Mouse (Mus musculus) limb, embryonic 14.5 days (tissue): ENCODE results near the gene Ptpn3. TPM values are rescaled to one million over a fixed set of nuclear protein-coding genes. Genes with fewer than 3 reads are reported as not detected.

ENCODE experiments used
- ATAC-seq: fragments of 200-750 bp; cut with Nextera tagmentation; 2 replicates; pipeline ENCODE4 v1.8.0; 2017; ENCODE audit warnings: low read depth, moderate number of reproducible peaks, moderate TSS enrichment; ENCODE audit not compliant: low FRiP score
- DNase-seq: peaks from one replicate; pipeline ENCODE4 v3.0.0-alpha.2; 2015; ENCODE audit warnings: low spot score
- H3K27ac ChIP-seq: fragments of 300-500 bp; sonication (generic); replicated peaks from 2 replicates; pipeline ENCODE4 v1.5.1; 2014; ENCODE audit warnings: low read depth, mild to moderate bottlenecking, low read length, moderate library complexity, mixed read lengths
- H3K27me3 ChIP-seq: fragments of 300-500 bp; sonication (generic); 2 replicates; pipeline ENCODE4 v1.6.1; 2014; ENCODE audit warnings: low read length, mixed read lengths; ENCODE audit not compliant: control insufficient read depth, insufficient read depth
- H3K36me3 ChIP-seq: fragments of 300-500 bp; sonication (generic); 2 replicates; pipeline ENCODE4 v1.6.1; 2014; ENCODE audit warnings: mild to moderate bottlenecking, low read length, moderate library complexity, mixed read lengths; ENCODE audit not compliant: control insufficient read depth, insufficient read depth
- H3K4me1 ChIP-seq: fragments of 300-500 bp; sonication (generic); 2 replicates; pipeline ENCODE4 v1.6.1; 2014; ENCODE audit warnings: antibody characterized with exemption, low read length, mixed read lengths; ENCODE audit not compliant: control insufficient read depth, insufficient read depth
- H3K4me2 ChIP-seq: fragments of 300-500 bp; sonication (generic); replicated peaks from 2 replicates; pipeline ENCODE4 v1.6.1; 2014; ENCODE audit warnings: low read depth, mild to moderate bottlenecking, low read length, moderate library complexity; ENCODE audit not compliant: severe bottlenecking
- H3K4me3 ChIP-seq: fragments of 300-500 bp; sonication (generic); replicated peaks from 2 replicates; pipeline ENCODE4 v1.5.1; 2014; ENCODE audit warnings: low read length
- H3K9ac ChIP-seq: fragments of 300-500 bp; sonication (generic); 2 replicates; pipeline ENCODE4 v1.6.1; 2014; ENCODE audit warnings: mild to moderate bottlenecking, low read depth, low read length, moderate library complexity; ENCODE audit not compliant: severe bottlenecking
- H3K9me3 ChIP-seq: fragments of 300-500 bp; sonication (generic); 2 replicates; pipeline ENCODE4 v1.6.1; 2016; ENCODE audit warnings: low read length; ENCODE audit not compliant: control insufficient read depth
- POLR2A ChIP-seq: fragments of 200-500 bp; IDR thresholded peaks from 2 replicates; pipeline ENCODE4 v1.8.0; 2012; ENCODE audit warnings: inconsistent platforms, mild to moderate bottlenecking, moderate library complexity, borderline replicate concordance; ENCODE audit not compliant: insufficient read depth, insufficient read length; ENCODE audit errors: extremely low read depth
- WGBS: fragments of 180-500 bp; shearing (Covaris S2); extraction: QIAGEN DNeasy Blood & Tissue Kit; methylation state at CpG from one replicate; pipeline ENCODE4 v1.1.7; 2014; 5-methylcytosine and 5-hydroxymethylcytosine counted together
- polyA plus RNA-seq, 2 experiments: library from polyadenylated mRNA; depleted of rRNA in 1 of 2; stranded (reverse) in 1 of 2; unstranded in 1 of 2; fragments of >200 nt; fragmentation: Nextera tagmentation in 1 of 2; extraction: Ambion mirVana in 1 of 2; gene quantifications; 2 replicates each; pipeline versions ENCODE4 v1.2.1 to v1.2.3; 2012 to 2014

Gene Ptpn3
- polyA plus RNA-seq, 2 experiments, result 3.4 to 4.7 TPM

DNA sequence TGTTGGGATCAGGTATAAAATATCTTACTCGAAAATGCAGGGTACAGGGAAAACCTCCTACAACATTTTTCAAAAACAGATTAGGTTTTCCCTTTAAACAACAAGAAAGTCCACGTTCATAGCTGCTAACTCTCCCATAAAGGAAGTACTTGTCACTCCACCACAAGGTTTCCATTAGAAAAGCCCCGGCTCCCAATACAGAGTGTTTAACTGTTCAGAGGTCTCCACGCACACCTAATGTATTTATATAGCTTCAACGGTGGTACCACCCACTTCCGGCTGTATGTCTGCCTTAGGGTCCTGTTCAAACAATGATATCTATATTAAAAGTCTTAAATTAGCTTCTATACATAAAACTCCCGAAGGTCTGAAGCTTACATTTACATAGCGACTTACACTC lies 39.2 kb downstream of the Ptpn3 start:
- no peak for DNase-seq
- Histone ChIP-seq H3K4me3 (no peak overlapping the region), H3K9ac (no peak overlapping the region), H3K27ac (0 out of 2 replicates have a peak overlapping the region, but pooled peaks have one; percentile 26), H3K4me2 (no peak overlapping the region), H3K9me3 (no peaks in the 10 kb centered on the region), H3K4me1 (peaks cover 32% of the 10 kb centered on the region), H3K36me3 (no peaks in the 10 kb centered on the region), H3K27me3 (no peaks in the 10 kb centered on the region)
- ATAC-seq, result no peak; the same call in 1 of the 2 replicates
- TF ChIP-seq POLR2A, result no peak
- WGBS, result 32% methylated on average over 8 of the region's 8 CpGs

GRCm38 (mm10) chr4:57261813-57262212 lies 39.8 kb downstream of the Ptpn3 start:
- no peak for ATAC-seq
- peak; percentile 23 for DNase-seq
- Histone ChIP-seq H3K4me1 (peaks cover 35% of the 10 kb centered on the region), H3K4me2 (no peak overlapping the region), H3K27me3 (no peaks in the 10 kb centered on the region), H3K9ac (no peak overlapping the region), H3K9me3 (no peaks in the 10 kb centered on the region), H3K27ac (peak overlapping the region; percentile 63; the same call in 1 of the 2 replicates), H3K36me3 (no peaks in the 10 kb centered on the region), H3K4me3 (no peak overlapping the region)
- no peak for TF ChIP-seq POLR2A
- 23% methylated on average over 9 of the region's 9 CpGs for WGBS

DNA sequence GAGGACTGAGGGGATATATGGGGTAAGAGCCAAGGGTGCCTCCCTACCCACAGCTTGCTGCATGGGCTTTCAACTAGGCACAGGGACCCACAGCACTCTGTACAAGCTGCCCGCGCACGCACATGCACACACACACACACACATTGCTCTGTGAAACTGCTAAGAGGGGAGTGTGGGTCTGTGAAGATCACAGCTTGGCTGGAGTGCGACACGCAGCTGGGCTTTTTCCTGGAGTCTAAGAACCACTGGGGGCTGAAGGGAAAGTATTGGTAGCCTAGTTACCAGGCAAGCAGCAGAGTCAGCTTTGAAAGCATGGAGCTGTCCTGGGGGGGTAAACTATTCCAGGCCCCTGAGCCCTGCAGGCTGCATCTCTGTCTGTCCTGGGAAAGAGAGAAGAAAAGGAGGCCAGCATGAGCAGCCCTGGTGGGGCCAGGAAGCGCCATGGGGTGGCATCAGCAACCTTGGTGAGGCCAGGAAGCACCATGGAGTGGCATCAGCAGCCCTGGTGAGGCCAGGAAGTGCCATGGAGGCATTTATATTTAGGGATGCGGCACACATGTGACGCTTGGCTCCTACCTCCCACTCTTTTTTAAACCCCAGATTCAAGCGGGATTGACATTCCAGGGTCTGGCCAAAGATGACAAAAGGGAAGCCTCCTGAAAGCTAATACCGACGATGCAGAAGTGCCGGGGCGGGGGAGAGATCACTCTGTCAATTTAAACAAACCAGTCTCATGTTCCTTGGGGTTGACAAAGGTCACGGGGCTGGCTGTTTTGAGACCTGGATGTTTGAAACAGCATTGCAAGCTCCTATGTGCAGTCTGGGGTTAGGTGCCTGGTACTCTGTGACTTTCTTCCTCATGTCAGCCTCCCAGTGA lies 43.2 kb downstream of the Ptpn3 start:
- WGBS, result 53% methylated on average over 14 of the region's 14 CpGs

DNA sequence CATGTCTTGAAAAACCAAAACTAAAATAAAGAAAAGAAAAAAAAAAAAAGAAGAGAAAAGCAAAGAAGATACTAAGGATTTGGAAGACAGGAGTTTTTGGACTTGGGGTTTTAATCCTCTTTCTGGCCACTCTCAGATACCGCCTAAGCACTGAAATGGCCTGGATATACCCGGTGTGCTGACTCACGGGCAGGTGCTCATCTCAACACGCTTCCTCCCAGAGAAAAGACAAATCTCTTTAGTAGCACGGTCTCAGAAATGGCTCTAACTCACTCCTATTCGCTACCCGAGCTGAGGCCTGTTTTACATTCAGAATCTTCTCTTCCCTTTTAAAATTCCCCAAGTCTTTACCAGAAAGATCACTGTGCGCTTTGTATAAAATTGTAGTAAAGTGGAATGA lies 44.2 kb downstream of the Ptpn3 start:
- no peak for TF ChIP-seq POLR2A
- WGBS, result 67% methylated on average over 8 of the region's 8 CpGs
- Histone ChIP-seq H3K4me1 (peaks cover 24% of the 10 kb centered on the region), H3K27ac (no peak overlapping the region), H3K9me3 (no peaks in the 10 kb centered on the region), H3K36me3 (no peaks in the 10 kb centered on the region), H3K27me3 (no peaks in the 10 kb centered on the region), H3K4me2 (no peak overlapping the region), H3K4me3 (no peak overlapping the region), H3K9ac (no peak overlapping the region)
- DNase-seq (no peak), ATAC-seq (no peak)

More for the DNA sequence above, 43.2 kb downstream of the Ptpn3 start:
- Histone ChIP-seq H3K9ac (no peak overlapping the region), H3K9me3 (no peaks in the 10 kb centered on the region), H3K27me3 (no peaks in the 10 kb centered on the region), H3K36me3 (no peaks in the 10 kb centered on the region), H3K27ac (no peak overlapping the region), H3K4me2 (no peak overlapping the region), H3K4me1 (peaks cover 34% of the 10 kb centered on the region), H3K4me3 (no peak overlapping the region)
- ATAC-seq, result no peak
- DNase-seq, result no peak
- no peak for TF ChIP-seq POLR2A

- Histone ChIP-seq H3K4me2 (no peak overlapping the region), H3K9me3 (no peaks in the 10 kb centered on the region), H3K27me3 (no peaks in the 10 kb centered on the region), H3K27ac (no peak overlapping the region), H3K36me3 (no peaks in the 10 kb centered on the region), H3K4me1 (peaks cover 18% of the 10 kb centered on the region), H3K9ac (no peak overlapping the region), H3K4me3 (no peak overlapping the region)
- WGBS, result 57% methylated on average over 4 of the region's 4 CpGs
- TF ChIP-seq POLR2A, result no peak
- DNase-seq, result no peak
- no peak for ATAC-seq
Observed at GRCm38 (mm10) chr4:57256761-57257160, 44.9 kb downstream of the Ptpn3 start.
